Mouse (Mus musculus): ENCODE measurements at regions not wholly inside any gene's neighbourhood (a gene's known extent, or its start where the extent isn't known, plus 50 kb on each side); places are given as distances from the start of the nearest gene placed in this dataset.

GRCm38 (mm10) chr11:6923917-6924316 is 86.5 kb upstream of the Gm11983 start:
- H3K27me3 ChIP-seq, result no peaks in the 10 kb centered on the region
- H3K9me3 ChIP-seq, result no peaks in the 10 kb centered on the region
- peak overlapping the region; percentile 37 for H3K4me2 ChIP-seq
- no peak overlapping the region for H3K9ac ChIP-seq
- H3K36me3 ChIP-seq, result no peaks in the 10 kb centered on the region
- ATAC-seq (ENCODE audit: insufficient number of reproducible peaks, insufficient read depth, low FRiP score, low TSS enrichment, low read depth), result peak; percentile 69; the same call in 1 of the 2 replicates
- whole genome bisulfite sequencing, result 5% methylated on average over 6 of the region's 6 CpGs
- H3K4me1 ChIP-seq, result peaks cover 16% of the 10 kb centered on the region
- no peak overlapping the region for H3K4me3 ChIP-seq
- no peak overlapping the region; the same call in 1 of the 2 replicates for H3K27ac ChIP-seq

DNA sequence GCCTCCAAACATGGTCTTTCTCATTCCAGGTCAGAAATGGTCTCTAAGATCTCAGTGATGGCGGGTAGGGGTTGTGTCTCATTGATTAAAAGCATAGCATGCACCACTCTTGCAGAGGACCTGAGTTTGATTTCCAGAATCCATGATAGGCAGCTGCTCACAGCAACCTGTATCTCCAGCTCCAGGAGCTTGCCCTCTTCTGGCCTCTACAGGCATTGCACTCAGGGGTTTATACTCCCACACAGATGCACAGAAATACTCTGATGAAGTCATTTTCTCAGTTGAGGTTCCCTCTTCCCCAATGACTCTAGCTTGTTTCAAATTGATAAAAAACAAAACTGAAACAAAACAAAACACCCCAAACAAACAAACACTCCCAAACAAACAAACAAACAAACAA is 81.1 kb upstream of the Gm11983 start:
- Histone ChIP-seq H3K36me3 (no peaks in the 10 kb centered on the region), H3K27me3 (no peaks in the 10 kb centered on the region), H3K4me3 (no peak overlapping the region), H3K4me2 (no peak overlapping the region), H3K9ac (no peak overlapping the region), H3K9me3 (peaks cover 6% of the 10 kb centered on the region; the same call in 1 of the 2 replicates), H3K27ac (no peak overlapping the region), H3K4me1 (peaks cover 1% of the 10 kb centered on the region)
- WGBS, result 97% methylated on average over 1 of the region's 1 CpGs
- no peak for ATAC-seq (ENCODE audit: insufficient number of reproducible peaks, insufficient read depth, low FRiP score, low TSS enrichment, low read depth)

DNA sequence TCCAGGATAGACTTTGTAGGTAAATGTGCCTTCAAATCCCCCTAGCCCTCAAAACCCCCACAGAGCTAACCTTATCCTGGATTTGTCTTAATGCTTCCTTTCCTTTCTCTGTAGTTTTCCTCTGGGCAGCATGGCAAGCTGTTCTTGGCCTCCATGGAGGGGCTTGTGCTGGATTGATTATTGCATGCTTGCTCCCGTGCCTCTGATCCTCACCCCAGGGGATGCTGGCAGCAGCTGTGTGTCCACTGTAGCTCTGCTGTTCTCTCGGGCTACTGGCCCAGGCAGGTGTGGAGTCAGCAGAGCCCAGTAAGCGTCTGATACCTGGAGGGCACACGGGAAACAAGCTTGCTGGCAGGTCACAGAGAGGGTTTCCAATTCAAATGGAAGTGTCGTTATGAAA is 68.2 kb upstream of the Gm11983 start:
- peaks cover 6% of the 10 kb centered on the region; the same call in 1 of the 2 replicates for H3K4me1 ChIP-seq
- no peak overlapping the region for H3K4me3 ChIP-seq
- no peaks in the 10 kb centered on the region for H3K27me3 ChIP-seq
- no peak overlapping the region for H3K9ac ChIP-seq
- WGBS, result 16% methylated on average over 5 of the region's 5 CpGs
- H3K36me3 ChIP-seq, result no peaks in the 10 kb centered on the region
- H3K4me2 ChIP-seq, result no peak overlapping the region
- ATAC-seq (ENCODE audit: insufficient number of reproducible peaks, insufficient read depth, low FRiP score, low TSS enrichment, low read depth), result no peak
- no peaks in the 10 kb centered on the region for H3K9me3 ChIP-seq
- no peak overlapping the region for H3K27ac ChIP-seq

- Histone ChIP-seq H3K9me3 (no peaks in the 10 kb centered on the region), H3K4me3 (no peak overlapping the region), H3K27ac (no peak overlapping the region), H3K4me1 (peaks cover 10% of the 10 kb centered on the region; the same call in 1 of the 2 replicates), H3K36me3 (no peaks in the 10 kb centered on the region), H3K9ac (no peak overlapping the region), H3K4me2 (no peak overlapping the region), H3K27me3 (no peaks in the 10 kb centered on the region)
- ATAC-seq (ENCODE audit: insufficient number of reproducible peaks, insufficient read depth, low FRiP score, low TSS enrichment, low read depth), result no peak
- WGBS, result 77% methylated on average over 3 of the region's 3 CpGs
Observed at GRCm38 (mm10) chr11:6902991-6903390, 65.5 kb upstream of the Gm11983 start.

DNA sequence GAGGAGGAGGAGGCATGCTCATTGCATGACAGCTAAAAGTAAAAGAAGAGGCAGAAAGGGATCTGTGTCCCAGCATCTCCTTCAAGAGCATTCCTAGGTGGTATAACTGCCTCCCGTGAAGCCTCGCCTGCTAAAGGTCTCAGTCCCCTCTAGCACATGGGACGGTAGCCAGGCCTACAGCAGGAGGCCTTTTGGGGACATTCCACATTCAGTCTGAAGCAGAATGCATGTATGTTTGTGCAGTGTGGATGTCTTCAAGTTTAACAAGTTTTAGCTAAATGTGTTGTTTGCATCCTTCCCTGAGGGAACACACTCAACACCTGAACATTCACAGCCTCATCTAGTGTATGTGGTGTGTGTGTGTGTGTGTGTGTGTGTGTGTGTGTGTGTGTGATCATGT is 64.8 kb upstream of the Gm11983 start:
- no peak for ATAC-seq (ENCODE audit: insufficient number of reproducible peaks, insufficient read depth, low FRiP score, low TSS enrichment, low read depth)
- Histone ChIP-seq H3K9me3 (no peaks in the 10 kb centered on the region), H3K4me3 (no peak overlapping the region), H3K4me1 (peaks cover 10% of the 10 kb centered on the region; the same call in 1 of the 2 replicates), H3K9ac (no peak overlapping the region), H3K27ac (no peak overlapping the region), H3K4me2 (no peak overlapping the region), H3K27me3 (no peaks in the 10 kb centered on the region), H3K36me3 (no peaks in the 10 kb centered on the region)
- WGBS, result 64% methylated on average over 3 of the region's 3 CpGs

DNA sequence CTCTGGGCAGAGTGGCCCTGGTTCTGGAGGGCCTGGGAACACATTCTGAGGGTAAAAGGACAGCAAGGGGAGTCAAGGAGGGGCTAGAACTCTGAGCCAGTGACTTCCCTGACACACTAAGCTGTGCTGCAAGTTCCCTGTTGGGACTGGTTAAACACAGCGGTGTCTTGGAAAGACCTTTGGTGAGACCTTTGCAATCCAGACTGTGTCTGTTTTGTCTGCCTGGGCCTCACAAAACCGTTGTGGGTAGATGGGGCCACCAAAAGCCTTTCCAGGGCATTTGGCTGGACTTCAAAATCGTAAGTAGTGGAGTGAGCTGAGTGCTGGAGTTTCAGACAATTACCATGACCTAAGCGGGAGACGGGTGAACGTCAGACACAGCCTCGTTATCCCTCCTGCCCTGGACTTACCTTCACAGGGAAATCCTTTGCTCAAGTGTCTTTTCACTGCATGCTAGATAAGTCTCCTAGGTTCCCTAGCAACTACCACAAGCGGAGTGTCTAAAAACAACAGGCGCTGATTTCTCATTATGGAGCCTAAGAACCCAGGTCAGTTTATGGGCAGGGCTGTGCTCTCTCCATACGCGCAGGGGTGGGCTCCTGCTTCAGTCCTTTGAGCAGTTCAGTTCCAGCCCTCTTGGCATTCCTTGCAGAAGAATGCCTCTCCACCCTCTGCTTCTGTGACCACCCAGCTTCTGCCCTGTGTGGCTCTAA is 63.5 kb upstream of the Gm11983 start:
- no peak overlapping the region for H3K27ac ChIP-seq
- peaks cover 10% of the 10 kb centered on the region; the same call in 1 of the 2 replicates for H3K4me1 ChIP-seq
- no peaks in the 10 kb centered on the region for H3K9me3 ChIP-seq
- WGBS, result 60% methylated on average over 11 of the region's 11 CpGs
- H3K27me3 ChIP-seq, result no peaks in the 10 kb centered on the region
- no peak overlapping the region for H3K4me3 ChIP-seq
- no peak for ATAC-seq (ENCODE audit: insufficient number of reproducible peaks, insufficient read depth, low FRiP score, low TSS enrichment, low read depth)
- H3K9ac ChIP-seq, result no peak overlapping the region
- no peak overlapping the region for H3K4me2 ChIP-seq
- no peaks in the 10 kb centered on the region for H3K36me3 ChIP-seq

- no peak for ATAC-seq (ENCODE audit: insufficient number of reproducible peaks, insufficient read depth, low FRiP score, low TSS enrichment, low read depth)
- Histone ChIP-seq H3K4me2 (no peak overlapping the region), H3K4me3 (no peak overlapping the region)
Observed at GRCm38 (mm10) chr11:6900357-6900756, 62.9 kb upstream of the Gm11983 start.

DNA sequence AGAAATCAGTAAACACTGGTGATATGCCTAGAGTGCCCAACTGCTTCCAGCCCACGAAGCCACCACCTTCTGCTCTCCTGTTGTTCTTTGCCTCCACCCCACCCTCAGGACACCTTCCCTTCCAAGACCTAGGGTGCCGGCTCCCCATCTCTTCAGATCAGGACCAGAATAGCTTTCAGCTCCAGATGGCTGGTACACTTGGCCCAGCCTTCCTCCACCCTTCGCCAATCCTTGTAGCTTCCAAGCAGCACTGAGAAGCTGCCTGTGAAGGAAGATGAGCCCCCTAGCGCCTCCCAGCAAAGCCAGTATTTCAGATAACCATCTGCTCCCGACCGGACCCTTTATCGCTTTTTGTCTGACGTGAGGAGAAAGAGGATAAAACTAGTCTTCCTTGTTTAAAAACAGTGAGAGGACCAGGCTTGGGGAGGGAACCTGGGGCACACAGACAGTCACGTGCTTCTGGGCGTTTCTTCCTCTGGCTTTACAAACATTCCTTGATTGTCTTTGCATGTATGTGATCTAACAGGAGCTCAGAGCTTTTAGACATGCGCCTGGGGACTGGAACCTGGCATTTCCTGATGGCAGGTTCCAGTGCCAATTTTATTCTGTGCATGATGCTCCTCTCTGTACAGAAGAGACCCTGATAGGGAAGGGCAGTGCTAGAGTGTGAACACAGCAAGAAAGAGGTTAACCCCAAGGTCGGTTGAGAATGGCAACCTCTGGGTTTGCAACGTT is 62.0 kb upstream of the Gm11983 start:
- Histone ChIP-seq H3K9me3 (no peaks in the 10 kb centered on the region), H3K4me3 (no peak overlapping the region), H3K36me3 (no peaks in the 10 kb centered on the region), H3K9ac (no peak overlapping the region), H3K27ac (no peak overlapping the region), H3K4me1 (peaks cover 10% of the 10 kb centered on the region; the same call in 1 of the 2 replicates), H3K27me3 (no peaks in the 10 kb centered on the region), H3K4me2 (no peak overlapping the region)
- no peak for ATAC-seq (ENCODE audit: insufficient number of reproducible peaks, insufficient read depth, low FRiP score, low TSS enrichment, low read depth)
- WGBS, result 75% methylated on average over 13 of the region's 13 CpGs

More at GRCm38 (mm10) chr11:6900357-6900756, 62.9 kb upstream of the Gm11983 start:
- Histone ChIP-seq H3K27ac (no peak overlapping the region), H3K9me3 (no peaks in the 10 kb centered on the region), H3K27me3 (no peaks in the 10 kb centered on the region), H3K4me1 (peaks cover 10% of the 10 kb centered on the region; the same call in 1 of the 2 replicates), H3K9ac (no peak overlapping the region), H3K36me3 (no peaks in the 10 kb centered on the region)
- 53% methylated on average over 12 of the region's 12 CpGs for WGBS

DNA sequence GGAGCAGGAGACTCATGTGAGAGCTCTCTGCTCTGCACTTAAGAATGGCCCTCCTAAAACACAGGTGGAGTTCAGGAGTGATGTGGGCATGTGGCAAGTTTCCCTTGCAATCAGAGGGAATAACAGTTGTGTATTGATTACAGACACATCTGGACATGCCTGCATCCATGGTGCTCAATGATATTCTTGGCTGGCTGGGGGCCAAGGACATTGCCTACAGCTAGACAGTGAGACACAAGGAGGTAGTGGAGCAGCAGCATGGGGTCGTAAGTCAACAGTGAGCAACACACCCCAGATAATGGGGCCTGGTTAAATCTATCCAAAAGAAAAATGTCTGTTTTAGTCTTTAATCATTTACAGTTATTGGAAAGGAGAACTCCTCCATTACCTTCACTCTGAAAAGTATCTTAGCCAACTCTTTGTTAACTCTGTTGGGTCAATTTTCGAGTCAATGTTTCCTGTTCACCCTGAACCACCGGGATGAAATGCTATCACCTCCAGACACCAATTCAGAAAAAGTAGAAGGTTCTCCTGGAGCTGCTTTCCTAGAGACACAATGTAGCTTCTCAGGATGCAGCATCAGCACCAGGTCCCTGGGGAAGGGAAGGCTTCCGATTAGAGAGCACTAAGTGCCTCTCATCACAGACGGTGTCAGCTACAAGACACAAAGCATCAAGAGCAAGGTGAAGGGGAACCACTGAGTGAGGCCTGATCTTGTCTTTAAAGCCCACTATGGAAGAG is 61.1 kb upstream of the Gm11983 start:
- H3K27ac ChIP-seq, result no peak overlapping the region
- WGBS, result 77% methylated on average over 5 of the region's 5 CpGs

GRCm38 (mm10) chr11:6895786-6896093 is 58.3 kb upstream of the Gm11983 start:
- H3K27me3 ChIP-seq, result no peaks in the 10 kb centered on the region
- no peak for ATAC-seq (ENCODE audit: insufficient number of reproducible peaks, insufficient read depth, low FRiP score, low TSS enrichment, low read depth)
- H3K4me1 ChIP-seq, result peaks cover 5% of the 10 kb centered on the region; the same call in 1 of the 2 replicates
- no peak overlapping the region for H3K9ac ChIP-seq
- 46% methylated on average over 8 of the region's 8 CpGs for WGBS
- H3K4me2 ChIP-seq, result no peak overlapping the region
- no peaks in the 10 kb centered on the region for H3K9me3 ChIP-seq
- H3K4me3 ChIP-seq, result no peak overlapping the region
- peak overlapping the region; percentile 51; the same call in 1 of the 2 replicates for H3K27ac ChIP-seq
- H3K36me3 ChIP-seq, result no peaks in the 10 kb centered on the region

More for the DNA sequence above, 61.1 kb upstream of the Gm11983 start:
- Histone ChIP-seq H3K9ac (no peak overlapping the region), H3K4me3 (no peak overlapping the region), H3K4me1 (peaks cover 10% of the 10 kb centered on the region; the same call in 1 of the 2 replicates), H3K36me3 (no peaks in the 10 kb centered on the region), H3K27me3 (no peaks in the 10 kb centered on the region), H3K9me3 (no peaks in the 10 kb centered on the region), H3K4me2 (no peak overlapping the region)
- no peak for ATAC-seq (ENCODE audit: insufficient number of reproducible peaks, insufficient read depth, low FRiP score, low TSS enrichment, low read depth)

GRCm38 (mm10) chr11:6894911-6895785 is 57.7 kb upstream of the Gm11983 start:
- ATAC-seq (ENCODE audit: insufficient number of reproducible peaks, insufficient read depth, low FRiP score, low TSS enrichment, low read depth), result no peak
- H3K4me1 ChIP-seq, result no peaks in the 10 kb centered on the region
- H3K4me3 ChIP-seq, result no peak overlapping the region
- 26% methylated on average over 7 of the region's 7 CpGs for WGBS
- no peaks in the 10 kb centered on the region for H3K9me3 ChIP-seq
- H3K4me2 ChIP-seq, result no peak overlapping the region
- H3K27me3 ChIP-seq, result no peaks in the 10 kb centered on the region
- no peaks in the 10 kb centered on the region for H3K36me3 ChIP-seq
- no peak overlapping the region for H3K9ac ChIP-seq
- H3K27ac ChIP-seq, result peak overlapping the region; percentile 51; the same call in 1 of the 2 replicates
